Mouse (Mus musculus): ENCODE measurements around the gene Ceacam19. TPM values are rescaled to one million over a fixed set of nuclear protein-coding genes. Genes with fewer than 3 reads are reported as not detected.
A peak's percentile ranks its signal among the peaks of the same experiment; 100 is the strongest.

Ceacam19 gene
- total RNA-seq, 2 experiments from 2014 or later: not detected

DNA sequence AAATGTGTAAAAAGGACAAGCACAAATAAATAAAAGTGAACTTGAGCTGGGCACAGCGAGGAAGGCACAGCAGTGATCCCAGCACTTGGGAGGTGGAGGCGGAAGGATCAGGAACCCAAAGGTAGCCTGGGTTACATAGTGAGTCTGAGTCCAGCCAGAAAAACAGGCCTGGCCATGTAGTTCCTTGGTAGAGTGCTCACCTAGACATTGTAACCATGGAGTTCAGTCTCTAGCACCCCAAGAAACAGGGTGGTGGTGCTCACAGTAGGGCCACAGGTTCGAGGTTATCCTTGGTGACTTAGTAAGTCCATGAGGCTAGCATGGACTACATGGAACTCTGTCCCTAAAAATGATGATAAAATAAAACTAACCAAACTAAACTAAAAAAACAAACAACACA is 46.8 kb downstream of the Ceacam19 start:
- DNase-seq: no peak

DNA sequence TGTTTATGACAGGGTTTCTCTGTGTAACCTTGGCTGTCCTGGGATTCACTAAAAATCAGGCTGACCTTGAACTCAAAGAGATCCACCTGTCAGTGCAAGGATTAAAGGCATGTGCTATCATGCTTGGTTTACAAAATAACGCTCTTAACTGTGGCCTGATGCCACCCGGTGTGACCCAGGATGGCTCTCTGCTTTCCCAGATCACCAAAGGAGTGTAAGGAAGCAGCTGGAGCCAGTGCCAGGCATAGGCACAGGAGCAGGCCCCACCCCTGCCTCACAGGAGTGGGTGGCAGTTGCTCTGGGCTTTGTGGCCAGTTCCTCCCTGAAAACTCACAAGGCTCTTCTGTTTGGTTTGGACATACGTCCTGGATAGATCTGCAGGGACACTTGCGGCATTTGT is 47.4 kb downstream of the Ceacam19 start:
- DNase-seq: no peak

DNA sequence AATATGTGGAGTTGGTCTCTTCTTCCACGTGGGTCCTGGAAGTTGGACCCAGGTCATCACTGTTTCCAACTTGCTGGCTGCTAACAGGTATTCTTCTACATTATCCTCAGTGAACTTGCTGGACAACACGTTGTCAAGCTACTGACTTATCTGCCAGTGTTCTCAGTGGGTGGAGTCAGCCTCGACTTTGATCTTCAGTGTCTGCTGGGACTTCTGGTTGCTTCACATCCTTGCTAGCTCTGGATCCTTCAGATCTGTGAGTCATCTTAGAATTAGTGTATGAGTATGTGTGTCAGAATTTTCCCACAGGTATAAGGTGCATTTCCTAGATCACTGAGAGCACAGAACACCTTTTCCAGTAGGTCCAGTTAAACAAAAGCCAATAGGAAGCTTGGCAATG is 50.9 kb downstream of the Ceacam19 start:
- no peak for DNase-seq

DNA sequence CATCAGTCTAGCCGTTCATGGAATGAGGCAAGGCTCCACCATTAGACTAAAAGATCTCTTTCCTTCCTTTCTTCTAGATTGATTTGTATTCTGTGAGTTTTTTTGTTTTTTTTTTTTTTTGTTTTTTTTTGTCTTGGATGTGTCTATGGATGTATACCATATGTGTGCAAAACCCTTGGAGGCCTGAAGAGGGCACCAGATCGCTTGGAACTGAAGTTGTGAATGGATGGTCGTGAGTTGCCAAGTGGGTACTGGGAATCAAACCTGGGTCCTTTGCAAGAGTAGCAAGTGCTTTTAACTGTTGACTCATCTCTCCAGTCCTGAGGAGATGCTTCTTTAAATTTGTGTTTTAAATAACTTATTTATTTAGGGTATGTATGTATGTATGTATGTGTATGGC is 53.7 kb downstream of the Ceacam19 start:
- no peak for DNase-seq

DNA sequence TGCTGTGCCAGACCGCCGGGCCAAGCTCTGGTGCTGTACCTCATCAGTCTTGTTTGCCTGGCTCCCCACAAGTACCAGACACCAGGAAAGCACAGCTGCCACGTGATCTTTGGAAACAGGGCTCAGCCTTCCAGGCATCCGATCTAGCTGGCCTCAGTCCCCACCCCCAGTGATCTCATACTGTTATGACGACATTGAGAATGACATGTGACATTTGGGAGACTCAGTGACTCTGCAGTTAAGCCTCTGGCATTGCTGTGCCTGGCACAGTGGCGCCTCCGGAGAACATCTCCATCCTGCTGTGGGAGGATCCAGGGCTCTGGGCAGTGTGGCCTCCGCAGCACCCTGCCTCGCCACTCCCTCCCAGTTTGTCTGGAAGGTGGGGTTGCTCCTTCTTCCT is 55.9 kb downstream of the Ceacam19 start:
- DNase-seq: no peak

DNA sequence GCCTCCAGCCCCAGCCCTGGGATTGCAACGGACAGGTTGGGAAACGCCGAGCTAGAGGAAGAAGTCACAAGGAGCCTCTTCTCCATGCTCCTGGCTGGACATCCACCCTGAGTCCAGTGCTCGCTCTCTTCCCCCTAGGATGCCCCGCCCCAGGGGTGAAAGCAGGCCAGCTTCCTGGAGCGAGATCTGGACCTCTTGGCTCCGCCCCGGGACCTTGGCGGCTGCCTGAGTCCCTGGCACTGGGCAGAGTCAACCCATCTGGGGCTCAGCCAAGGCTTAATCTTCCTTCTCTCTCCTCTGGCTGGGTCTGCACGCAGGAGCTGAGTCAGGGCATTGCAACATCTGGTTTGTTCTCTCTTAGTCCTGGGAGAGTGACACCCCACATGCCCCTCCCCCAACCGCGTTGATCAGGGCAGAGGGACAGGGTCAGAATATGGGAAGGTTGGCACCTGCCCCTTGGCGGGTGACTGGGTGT is 57.0 kb downstream of the Ceacam19 start:
- peak; percentile 88 for DNase-seq

DNA sequence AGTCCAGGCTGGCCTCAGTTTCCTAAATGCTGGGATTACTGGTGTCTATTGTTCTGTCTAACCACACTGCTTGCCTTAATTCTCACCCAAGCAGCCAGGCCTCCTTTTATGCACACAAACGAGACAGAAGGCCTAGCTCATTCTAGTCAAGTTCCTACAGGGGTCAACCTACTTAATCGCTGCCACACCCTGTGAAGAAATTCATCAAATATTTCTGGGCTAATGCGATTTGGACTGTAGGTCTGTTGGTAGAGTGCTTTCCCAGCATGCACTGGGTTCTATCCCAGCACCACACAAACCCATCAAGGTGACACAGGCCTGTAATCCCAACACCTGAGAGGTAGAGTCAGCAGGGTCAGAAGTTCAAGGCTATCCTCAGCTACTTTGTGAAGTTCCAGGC is 58.1 kb downstream of the Ceacam19 start:
- DNase-seq: no peak

DNA sequence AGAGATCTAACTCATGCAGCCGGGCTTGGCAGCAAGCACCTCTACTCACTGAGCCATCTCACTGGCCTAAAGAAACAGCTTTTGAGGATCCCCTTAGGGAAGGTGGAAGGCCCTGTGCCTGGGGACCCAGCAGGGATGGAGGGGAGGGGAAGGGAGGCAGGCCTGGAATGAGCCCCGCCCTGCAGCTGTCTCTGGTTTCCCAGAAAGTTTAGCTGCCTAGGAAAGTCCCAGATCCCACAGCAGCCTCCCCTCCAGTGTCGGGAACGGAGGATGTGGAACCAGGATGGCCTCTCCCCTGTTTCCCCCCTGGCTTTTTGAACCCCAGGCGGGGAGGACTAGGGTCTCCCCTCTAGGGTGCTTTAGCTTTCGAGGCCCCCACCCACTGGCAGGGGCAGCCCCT is 61.0 kb downstream of the Ceacam19 start:
- DNase-seq: peak; percentile 44

Other genes with a start within 250 kb of the Ceacam19 start
- 10 to 100 TPM; 45.7 to 48.2 TPM for gene Clptm1, start 222.9 kb downstream of the Ceacam19 start, total RNA-seq (2021)
- gene Apoc2, start 210.0 kb downstream of the Ceacam19 start, total RNA-seq (2021): under 1 TPM in 1 of 2 experiments, not detected in 1; 0.61 TPM
- gene Gm44805, start 206.5 kb downstream of the Ceacam19 start, total RNA-seq (2021): not detected
- gene Apoc4, start 206.5 kb downstream of the Ceacam19 start, total RNA-seq (2021): under 1 TPM in 1 of 2 experiments, not detected in 1; 0.54 TPM
- gene Apoc1, start 195.3 kb downstream of the Ceacam19 start, total RNA-seq (2021): 1 to 10 TPM in 1 of 2 experiments, not detected in 1; 4.1 TPM
- gene Apoe, start 188.8 kb downstream of the Ceacam19 start, total RNA-seq (2021): 100 to 1,000 TPM; 100 to 116 TPM
- gene Tomm40, start 172.5 kb downstream of the Ceacam19 start, total RNA-seq (2021): 10 to 100 TPM; 59.3 to 63.3 TPM
- 10 to 100 TPM; 13.3 to 14.6 TPM for gene Nectin2, start 137.5 kb downstream of the Ceacam19 start, total RNA-seq (2021)
- 10 to 100 TPM; 60.3 to 68.9 TPM for gene Bcam, start 116.9 kb downstream of the Ceacam19 start, total RNA-seq (2021)
- gene Cblc, start 91.2 kb downstream of the Ceacam19 start, total RNA-seq (2021): under 1 TPM; 0.38 to 0.59 TPM
- gene Bcl3, start 65.2 kb downstream of the Ceacam19 start, total RNA-seq (2021): 1 to 10 TPM; 1.8 to 7.0 TPM
- not detected for gene Gm19345, start 36.0 kb downstream of the Ceacam19 start, total RNA-seq (2021)
- not detected for gene Ceacam16, start 26.7 kb downstream of the Ceacam19 start, total RNA-seq (2021)
- gene Pvr, start 33.2 kb upstream of the Ceacam19 start, total RNA-seq (2021): 10 to 100 TPM; 10.7 to 15.3 TPM
- not detected for gene Igsf23, start 62.8 kb upstream of the Ceacam19 start, total RNA-seq (2021)
- not detected for gene Ceacam20, start 77.4 kb upstream of the Ceacam19 start, total RNA-seq (2021)
- gene Nlrp9b, start 103.5 kb upstream of the Ceacam19 start, total RNA-seq (2021): not detected
- gene Vmn1r91, start 211.7 kb upstream of the Ceacam19 start, total RNA-seq (2021): not detected
- not detected for gene Gm16442, start 234.6 kb upstream of the Ceacam19 start, total RNA-seq (2021)